ENCODE assay signal across 8 mouse cellular contexts in genomic region chr3:145938405-145939349, GRCm38 (mm10). TPM values are rescaled to one million over a fixed set of nuclear protein-coding genes. Genes with fewer than 3 reads are reported as not detected.
DNase-seq lines count a peak whose midpoint lies in the region; ATAC-seq lines count a peak whose summit lies in the region.

No protein-coding gene starts in this region.

- H3K4me1 ChIP-seq in embryonic facial prominence, embryonic 12.5 days, result peaks cover 16% of the 10 kb centered on the region
- H3K4me1 ChIP-seq in intestine, embryonic 15.5 days (replicated peaks), result peaks cover 26% of the 10 kb centered on the region
- H3K4me1 ChIP-seq in midbrain, embryonic 10.5 days, result peaks cover 23% of the 10 kb centered on the region

- peaks cover 28% of the 10 kb centered on the region for H3K36me3 ChIP-seq in embryonic facial prominence, embryonic 12.5 days
- 0 out of 2 replicates have a peak, but pooled peaks cover 2% of the 10 kb centered on the region for H3K36me3 ChIP-seq in intestine, embryonic 15.5 days
- H3K36me3 ChIP-seq in midbrain, embryonic 10.5 days, result peaks cover 44% of the 10 kb centered on the region

- ATAC-seq in embryonic facial prominence, embryonic 12.5 days (ENCODE audit: insufficient number of reproducible peaks, insufficient read depth, low FRiP score, low TSS enrichment), result no peak
- ATAC-seq in intestine, embryonic 15.5 days, result peak; percentile 29
- no peak for ATAC-seq in megakaryocyte-erythroid progenitor cell, adult 5-6 weeks (replicated peaks; ENCODE audit: low FRiP score, low TSS enrichment, poor library complexity, severe bottlenecking)
- no peak for ATAC-seq in CD4-positive, CD25-positive, alpha-beta regulatory T cell, adult 4 months

- 19% methylated on average over 47 of the region's 50 CpGs for WGBS in embryonic facial prominence, embryonic 12.5 days
- 20% methylated on average over 40 of the region's 50 CpGs for WGBS in intestine, embryonic 15.5 days
- WGBS in midbrain, embryonic 10.5 days, result 21% methylated on average over 50 of the region's 50 CpGs

- H3K9me3 ChIP-seq in embryonic facial prominence, embryonic 12.5 days, result no peaks in the 10 kb centered on the region
- no peaks in the 10 kb centered on the region for H3K9me3 ChIP-seq in intestine, embryonic 15.5 days
- H3K9me3 ChIP-seq in midbrain, embryonic 10.5 days (replicated peaks), result no peaks in the 10 kb centered on the region

- H3K4me2 ChIP-seq in embryonic facial prominence, embryonic 12.5 days (replicated peaks), result peak overlapping the region; percentile 72
- peak overlapping the region; percentile 73 for H3K4me2 ChIP-seq in intestine, embryonic 15.5 days (replicated peaks)

- DNase-seq in kidney, adult 11 months, result peak; percentile 17
- no peak for DNase-seq in kidney, adult 9 months
- DNase-seq in MN1 (ENCODE audit: low spot score), result peak; percentile 50
- DNase-seq in midbrain, embryonic 10.5 days (ENCODE audit: low spot score), result no peak

- H3K27ac ChIP-seq in embryonic facial prominence, embryonic 12.5 days, result peak overlapping the region; percentile 66; the same call in 1 of the 2 replicates
- H3K27ac ChIP-seq in intestine, embryonic 15.5 days, result 0 out of 2 replicates have a peak overlapping the region, but pooled peaks have one; percentile 79
- H3K27ac ChIP-seq in midbrain, embryonic 10.5 days (replicated peaks), result peak overlapping the region; percentile 89

- peak overlapping the region; percentile 94 for H3K9ac ChIP-seq in embryonic facial prominence, embryonic 12.5 days
- H3K9ac ChIP-seq in intestine, embryonic 15.5 days, result peak overlapping the region; percentile 98

- H3K4me3 ChIP-seq in embryonic facial prominence, embryonic 12.5 days, result peak overlapping the region; percentile 92
- peak overlapping the region; percentile 97 for H3K4me3 ChIP-seq in intestine, embryonic 15.5 days (replicated peaks)
- peak overlapping the region; percentile 95 for H3K4me3 ChIP-seq in midbrain, embryonic 10.5 days

- no peaks in the 10 kb centered on the region for H3K27me3 ChIP-seq in embryonic facial prominence, embryonic 12.5 days
- H3K27me3 ChIP-seq in intestine, embryonic 15.5 days (replicated peaks), result no peaks in the 10 kb centered on the region
- H3K27me3 ChIP-seq in midbrain, embryonic 10.5 days (ENCODE audit: low read depth, poor library complexity, severe bottlenecking), result no peaks in the 10 kb centered on the region

RNA-seq across cellular contexts. Expression of gene 2410004B18Rik, which starts 0.9 kb away (rescaled TPM):
- polyA plus RNA-seq in embryonic facial prominence, embryonic 12.5 days (2016; fragmentation: Nextera tagmentation; extraction: Ambion mirVana), result 50.4 and 54.2 TPM in 2 replicates
- 48.9 and 55.7 TPM in 2 replicates for polyA plus RNA-seq in intestine, embryonic 15.5 days (2015; fragmentation: Nextera tagmentation; extraction: Ambion mirVana)
- polyA plus RNA-seq in midbrain, embryonic 10.5 days (2016; fragmentation: Nextera tagmentation; extraction: Ambion mirVana), result 50.6 and 51.1 TPM in 2 replicates
- 17.4 and 20.3 TPM in 2 replicates for total RNA-seq in megakaryocyte-erythroid progenitor cell, adult 5-6 weeks (2014; fragmentation: Nextera tagmentation)
- 19.4 and 27.4 TPM in 2 replicates for total RNA-seq in megakaryocyte-erythroid progenitor cell, adult 5-6 weeks (2017)
- 10 to 100 TPM; 18.9 to 21.5 TPM for polyA plus RNA-seq in CD4-positive, CD25-positive, alpha-beta regulatory T cell, adult 4 months (2017; shearing (Covaris generic))

RNA-seq across cellular contexts. Expression of gene Bcl10, which starts 16.1 kb away (rescaled TPM):
- 44.9 and 52.7 TPM in 2 replicates for polyA plus RNA-seq in embryonic facial prominence, embryonic 12.5 days (2016; fragmentation: Nextera tagmentation; extraction: Ambion mirVana)
- polyA plus RNA-seq in intestine, embryonic 15.5 days (2015; fragmentation: Nextera tagmentation; extraction: Ambion mirVana), result 48.6 and 51.1 TPM in 2 replicates
- 43.9 and 44.3 TPM in 2 replicates for polyA plus RNA-seq in midbrain, embryonic 10.5 days (2016; fragmentation: Nextera tagmentation; extraction: Ambion mirVana)
- total RNA-seq in megakaryocyte-erythroid progenitor cell, adult 5-6 weeks (2014; fragmentation: Nextera tagmentation), result 9.4 and 19.1 TPM in 2 replicates
- 20.4 and 38.6 TPM in 2 replicates for total RNA-seq in megakaryocyte-erythroid progenitor cell, adult 5-6 weeks (2017)
- 10 to 100 TPM; 43.5 to 50.2 TPM for polyA plus RNA-seq in CD4-positive, CD25-positive, alpha-beta regulatory T cell, adult 4 months (2017; shearing (Covaris generic))

RNA-seq across cellular contexts. Expression of gene Syde2, which starts 49.0 kb away (rescaled TPM):
- polyA plus RNA-seq in embryonic facial prominence, embryonic 12.5 days (2016; fragmentation: Nextera tagmentation; extraction: Ambion mirVana), result 2.9 and 3.0 TPM in 2 replicates
- 1.9 and 2.4 TPM in 2 replicates for polyA plus RNA-seq in intestine, embryonic 15.5 days (2015; fragmentation: Nextera tagmentation; extraction: Ambion mirVana)
- 0.53 and 0.95 TPM in 2 replicates for polyA plus RNA-seq in midbrain, embryonic 10.5 days (2016; fragmentation: Nextera tagmentation; extraction: Ambion mirVana)
- total RNA-seq in megakaryocyte-erythroid progenitor cell, adult 5-6 weeks (2014; fragmentation: Nextera tagmentation), result 6.9 and 13.4 TPM in 2 replicates
- total RNA-seq in megakaryocyte-erythroid progenitor cell, adult 5-6 weeks (2017), result 12.9 and 15.0 TPM in 2 replicates
- polyA plus RNA-seq in CD4-positive, CD25-positive, alpha-beta regulatory T cell, adult 4 months (2017; shearing (Covaris generic)), result not detected

Comparison
In these comparisons a context has a peak if more than half of its experiments do, and no peak if none do; other contexts are left out.
1. DNase-seq: peak in kidney, adult 11 months (single experiment) and MN1 (single experiment); none in kidney, adult 9 months (single experiment) and midbrain, embryonic 10.5 days (single experiment).
2. Peak in every context shown above with its lines, with median percentiles within 50 percentile points of each other: H3K27ac ChIP-seq and H3K4me3 ChIP-seq.